Mouse (Mus musculus) forebrain, embryonic 13.5 days (tissue): Measurements from ENCODE around the gene H2-M10.1. TPM values are rescaled to one million over a fixed set of nuclear protein-coding genes. Genes with fewer than 3 reads are reported as not detected.
"Not testable (repeated sequence)": the region's sequence is repeated elsewhere in the genome, so short reads cannot be mapped to it uniquely, and the experiment has no call there.

ENCODE experiments used
- ATAC-seq: fragments of 200-750 bp; cut with Nextera tagmentation; 2 replicates; pipeline ENCODE4 v1.8.0; 2017
- H3K27ac ChIP-seq: fragments of 300-500 bp; sonication (generic); 2 replicates; pipeline ENCODE4 v1.5.1; 2015; ENCODE audit warnings: inconsistent platforms, mild to moderate bottlenecking, moderate library complexity
- H3K27me3 ChIP-seq: fragments of 300-500 bp; sonication (generic); 2 replicates; pipeline ENCODE4 v1.6.1; 2015; ENCODE audit warnings: mild to moderate bottlenecking, inconsistent platforms
- H3K36me3 ChIP-seq: fragments of 300-500 bp; sonication (generic); 2 replicates; pipeline ENCODE4 v1.6.1; 2015; ENCODE audit warnings: mild to moderate bottlenecking, inconsistent platforms; ENCODE audit not compliant: poor library complexity, severe bottlenecking
- H3K4me1 ChIP-seq: fragments of 300-500 bp; sonication (generic); 2 replicates; pipeline ENCODE4 v1.6.1; 2015; ENCODE audit warnings: inconsistent platforms
- H3K4me2 ChIP-seq: fragments of 300-500 bp; sonication (generic); 2 replicates; pipeline ENCODE4 v1.6.1; 2015; ENCODE audit warnings: inconsistent platforms, mild to moderate bottlenecking, moderate library complexity
- H3K4me3 ChIP-seq: fragments of 300-500 bp; sonication (generic); 2 replicates; pipeline ENCODE4 v1.5.1; 2015; ENCODE audit warnings: mild to moderate bottlenecking, inconsistent platforms
- H3K9ac ChIP-seq: fragments of 300-500 bp; sonication (generic); 2 replicates; pipeline ENCODE4 v1.6.1; 2015; ENCODE audit warnings: mild to moderate bottlenecking, inconsistent platforms
- H3K9me3 ChIP-seq: fragments of 300-500 bp; sonication (generic); replicated peaks from 2 replicates; pipeline ENCODE4 v1.6.1; 2016; ENCODE audit warnings: inconsistent platforms
- WGBS: fragments of 180-500 bp; shearing (Covaris S2); methylation state at CpG from one replicate; pipeline ENCODE4 v1.1.7; 2015; 5-methylcytosine and 5-hydroxymethylcytosine counted together
- polyA plus RNA-seq: library from polyadenylated mRNA; unstranded; fragments of >200 nt; fragmentation: Nextera tagmentation; extraction: Ambion mirVana; gene quantifications from 2 replicates; pipeline ENCODE4 v1.2.1, GENCODE M21; 2015

The H2-M10.1 gene
- not detected in 2 replicates for polyA plus RNA-seq

GRCm38 (mm10) chr17:36326055-36326454 is at the start of gene H2-M10.1:
H2-M10.1 (minus strand) TSS chr17:36326155.
- no peak within 1 kb of the TSS for H3K4me3 ChIP-seq
- WGBS = 90% methylated on average over 4 of the region's 4 CpGs
- H3K36me3 ChIP-seq = no peaks in the 10 kb centered on the region
- no peak within 1 kb of the TSS for H3K4me2 ChIP-seq
- no peak within 1 kb of the TSS for H3K9ac ChIP-seq
- no peaks in the 10 kb centered on the region for H3K27me3 ChIP-seq
- H3K27ac ChIP-seq = no peak within 1 kb of the TSS
- no peak for ATAC-seq
- no peaks in the 10 kb centered on the region for H3K9me3 ChIP-seq
- no peaks in the 10 kb centered on the region for H3K4me1 ChIP-seq

- not testable (repeated sequence) for H3K9ac ChIP-seq, H3K4me1 ChIP-seq, H3K27me3 ChIP-seq, H3K9me3 ChIP-seq, H3K27ac ChIP-seq, H3K4me3 ChIP-seq, ATAC-seq, H3K36me3 ChIP-seq, H3K4me2 ChIP-seq
- WGBS = 95% methylated on average over 2 of the region's 2 CpGs
Observed at GRCm38 (mm10) chr17:36368317-36368716, 42.4 kb upstream of the H2-M10.1 start, which contains the start of gene H2-M10.3. H2-M10.3 (minus strand) TSS chr17:36368417.

GRCm38 (mm10) chr17:36362404-36362803 is 36.4 kb upstream of the H2-M10.1 start:
- H3K4me2 ChIP-seq, H3K4me3 ChIP-seq, H3K9ac ChIP-seq, ATAC-seq, H3K4me1 ChIP-seq, H3K9me3 ChIP-seq, H3K27me3 ChIP-seq, H3K27ac ChIP-seq, H3K36me3 ChIP-seq: not testable (repeated sequence)

GRCm38 (mm10) chr17:36357512-36357911 is 31.6 kb upstream of the H2-M10.1 start:
- H3K36me3 ChIP-seq, H3K4me2 ChIP-seq, H3K4me1 ChIP-seq, H3K27ac ChIP-seq, H3K9ac ChIP-seq, ATAC-seq, H3K27me3 ChIP-seq, H3K4me3 ChIP-seq, H3K9me3 ChIP-seq: not testable (repeated sequence)

GRCm38 (mm10) chr17:36355763-36356162 is 29.8 kb upstream of the H2-M10.1 start:
- Histone ChIP-seq H3K9ac (no peak overlapping the region), H3K27me3 (no peaks in the 10 kb centered on the region; the same call in 1 of the 2 replicates), H3K9me3 (no peaks in the 10 kb centered on the region), H3K4me2 (no peak overlapping the region), H3K27ac (no peak overlapping the region), H3K4me3 (no peak overlapping the region), H3K4me1 (no peaks in the 10 kb centered on the region), H3K36me3 (no peaks in the 10 kb centered on the region)
- 32% methylated on average over 3 of the region's 3 CpGs for WGBS
- ATAC-seq = no peak

GRCm38 (mm10) chr17:36355343-36355742 is 29.4 kb upstream of the H2-M10.1 start:
- 0 out of 2 replicates have a peak, but pooled peaks have one; percentile 43 for ATAC-seq
- H3K36me3 ChIP-seq, H3K4me2 ChIP-seq, H3K27me3 ChIP-seq, H3K4me3 ChIP-seq, H3K9me3 ChIP-seq, H3K27ac ChIP-seq, H3K9ac ChIP-seq, H3K4me1 ChIP-seq: not testable (repeated sequence)

GRCm38 (mm10) chr17:36315689-36316253 is 10.2 kb downstream of the H2-M10.1 start:
- WGBS = 15% methylated on average over 5 of the region's 5 CpGs
- no peaks in the 10 kb centered on the region for H3K36me3 ChIP-seq

GRCm38 (mm10) chr17:36315041-36315688 is 10.8 kb downstream of the H2-M10.1 start:
- H3K4me2 ChIP-seq = peak overlapping the region; percentile 65
- H3K27me3 ChIP-seq = no peaks in the 10 kb centered on the region
- H3K9me3 ChIP-seq = no peaks in the 10 kb centered on the region
- peak overlapping the region; percentile 50 for H3K4me3 ChIP-seq
- no peaks in the 10 kb centered on the region for H3K36me3 ChIP-seq
- ATAC-seq = peak; percentile 90
- H3K9ac ChIP-seq = peak overlapping the region; percentile 68
- WGBS = under 1% methylated on average over 19 of the region's 19 CpGs
- peak overlapping the region; percentile 85 for H3K27ac ChIP-seq
- H3K4me1 ChIP-seq = peaks cover 5% of the 10 kb centered on the region; the same call in 1 of the 2 replicates

More at GRCm38 (mm10) chr17:36315689-36316253, 10.2 kb downstream of the H2-M10.1 start:
- peak overlapping the region; percentile 68 for H3K9ac ChIP-seq
- H3K9me3 ChIP-seq = no peaks in the 10 kb centered on the region
- no peaks in the 10 kb centered on the region for H3K27me3 ChIP-seq
- ATAC-seq = peak; percentile 57
- H3K4me1 ChIP-seq = peaks cover 5% of the 10 kb centered on the region; the same call in 1 of the 2 replicates
- H3K4me2 ChIP-seq = peak overlapping the region; percentile 65
- H3K27ac ChIP-seq = peak overlapping the region; percentile 85
- H3K4me3 ChIP-seq = peak overlapping the region; percentile 50

- peak overlapping the region; percentile 68 for H3K9ac ChIP-seq
- peaks cover 5% of the 10 kb centered on the region; the same call in 1 of the 2 replicates for H3K4me1 ChIP-seq
- no peaks in the 10 kb centered on the region for H3K36me3 ChIP-seq
- peak overlapping the region; percentile 65 for H3K4me2 ChIP-seq
- ATAC-seq = peak; percentile 69; the same call in 1 of the 2 replicates
- WGBS = 2% methylated on average over 9 of the region's 9 CpGs
- peak overlapping the region; percentile 50 for H3K4me3 ChIP-seq
- no peak overlapping the region for H3K27ac ChIP-seq
- no peaks in the 10 kb centered on the region for H3K27me3 ChIP-seq
- no peaks in the 10 kb centered on the region for H3K9me3 ChIP-seq
Observed at GRCm38 (mm10) chr17:36314511-36314910, 11.4 kb downstream of the H2-M10.1 start.

GRCm38 (mm10) chr17:36309293-36309692 is 16.7 kb downstream of the H2-M10.1 start:
- H3K4me2 ChIP-seq = no peak overlapping the region
- ATAC-seq = no peak

GRCm38 (mm10) chr17:36308855-36309254 is 17.1 kb downstream of the H2-M10.1 start:
- H3K4me1 ChIP-seq, H3K36me3 ChIP-seq, H3K9ac ChIP-seq, H3K27me3 ChIP-seq, H3K4me2 ChIP-seq, H3K27ac ChIP-seq, H3K9me3 ChIP-seq, H3K4me3 ChIP-seq: not testable (repeated sequence)
- peak; percentile 75; the same call in 1 of the 2 replicates for ATAC-seq
- WGBS = 0% methylated on average over 3 of the region's 3 CpGs

More at GRCm38 (mm10) chr17:36309293-36309692, 16.7 kb downstream of the H2-M10.1 start:
- WGBS = 39% methylated on average over 1 of the region's 1 CpGs
- H3K9ac ChIP-seq = no peak overlapping the region
- H3K9me3 ChIP-seq = no peaks in the 10 kb centered on the region
- H3K36me3 ChIP-seq = no peaks in the 10 kb centered on the region
- H3K27ac ChIP-seq = no peak overlapping the region
- no peaks in the 10 kb centered on the region for H3K4me1 ChIP-seq
- no peak overlapping the region for H3K4me3 ChIP-seq
- no peaks in the 10 kb centered on the region for H3K27me3 ChIP-seq

GRCm38 (mm10) chr17:36286390-36286789 is 39.6 kb downstream of the H2-M10.1 start, which contains the start of gene H2-M10.2:
H2-M10.2 (minus strand) TSS chr17:36286490.
- Histone ChIP-seq H3K4me2 (no peak within 1 kb of the TSS), H3K9ac (no peak within 1 kb of the TSS), H3K27me3 (no peaks in the 10 kb centered on the region), H3K4me3 (no peak within 1 kb of the TSS), H3K9me3 (peaks cover 13% of the 10 kb centered on the region), H3K27ac (no peak within 1 kb of the TSS), H3K4me1 (no peaks in the 10 kb centered on the region), H3K36me3 (peaks cover 18% of the 10 kb centered on the region)
- no peak for ATAC-seq
- 98% methylated on average over 2 of the region's 2 CpGs for WGBS
